Mouse (Mus musculus) brown adipose tissue, adult 24 weeks (tissue): ENCODE measurements around the gene Cfb. TPM values are rescaled to one million over a fixed set of nuclear protein-coding genes. Genes with fewer than 3 reads are reported as not detected.
A peak's percentile ranks its signal among the peaks of the same experiment; 100 is the strongest.

ENCODE experiments used
- H3K27ac ChIP-seq: fragments of 200-500 bp; replicated peaks from 2 replicates; pipeline ENCODE4 v1.5.1; 2012; ENCODE audit warnings: low read depth, mild to moderate bottlenecking, low read length
- H3K4me1 ChIP-seq: fragments of 200-500 bp; 2 replicates; pipeline ENCODE4 v1.6.1; 2012; ENCODE audit warnings: low read length, mixed read lengths; ENCODE audit not compliant: control insufficient read depth, insufficient read depth, insufficient read length
- H3K4me3 ChIP-seq: fragments of 200-500 bp; 2 replicates; pipeline ENCODE4 v1.5.1; 2012; ENCODE audit warnings: low read depth, mild to moderate bottlenecking, low read length, moderate library complexity; ENCODE audit not compliant: insufficient read depth
- polyA plus RNA-seq: library from polyadenylated mRNA; stranded (reverse); fragments of >200 nt; gene quantifications from 2 replicates; pipeline ENCODE4 v1.2.4, GENCODE M21; 2012; ENCODE audit not compliant: missing spikeins, insufficient read depth, insufficient read length

Gene Cfb
- polyA plus RNA-seq, 1 experiment, result 29.3 TPM

DNA sequence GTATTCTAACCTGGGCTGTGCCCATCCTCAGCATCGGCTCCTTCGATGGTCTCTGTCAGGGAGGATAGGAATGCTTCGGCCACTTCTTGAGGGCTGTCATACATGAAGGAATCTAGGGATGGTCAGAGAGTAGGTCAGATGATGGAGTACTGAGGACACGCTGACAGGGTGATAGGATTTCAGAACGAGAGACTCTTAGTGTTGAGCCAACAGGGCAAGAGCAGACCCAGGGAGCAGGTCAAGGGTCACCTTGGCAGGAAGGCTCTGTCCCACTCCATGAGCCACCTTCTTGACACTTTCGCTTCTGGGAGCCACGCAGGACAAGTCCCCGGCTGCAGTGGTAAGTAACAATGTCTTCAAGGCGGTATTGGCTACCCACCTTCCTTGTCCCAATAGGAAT lies 1.8 kb downstream of the Cfb start:
- Histone ChIP-seq H3K4me3 (no peak overlapping the region), H3K27ac (no peak overlapping the region), H3K4me1 (no peaks in the 10 kb centered on the region)

- H3K27ac ChIP-seq, result no peak overlapping the region
- H3K4me3 ChIP-seq, result no peak overlapping the region
- H3K4me1 ChIP-seq, result no peaks in the 10 kb centered on the region
Observed at GRCm38 (mm10) chr17:34858670-34859069, 3.6 kb downstream of the Cfb start.

DNA sequence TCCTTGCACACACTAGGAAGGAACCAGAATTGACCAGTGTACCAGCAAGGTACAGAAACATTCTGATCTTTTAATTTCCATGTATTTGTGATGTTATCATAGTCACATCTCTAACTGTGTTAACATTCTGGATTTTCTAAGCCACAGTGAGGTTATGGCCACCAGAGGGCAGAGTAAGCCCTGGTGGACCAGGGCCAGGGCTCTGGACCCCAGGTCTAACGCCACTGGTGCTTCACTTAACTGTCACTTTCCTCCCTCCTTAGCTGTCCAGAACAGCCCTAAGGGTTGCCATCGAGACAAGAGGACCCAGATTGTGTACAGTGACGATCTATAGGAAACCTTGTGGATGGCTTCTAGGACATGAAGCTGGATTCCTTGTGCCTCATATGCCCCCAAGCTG lies 6.5 kb downstream of the Cfb start:
- Histone ChIP-seq H3K4me3 (no peak overlapping the region), H3K4me1 (peaks cover 3% of the 10 kb centered on the region; the same call in 1 of the 2 replicates), H3K27ac (no peak overlapping the region)

GRCm38 (mm10) chr17:34854761-34855160 lies 7.6 kb downstream of the Cfb start:
- no peak overlapping the region for H3K27ac ChIP-seq
- H3K4me1 ChIP-seq, result peaks cover 3% of the 10 kb centered on the region; the same call in 1 of the 2 replicates
- no peak overlapping the region for H3K4me3 ChIP-seq

DNA sequence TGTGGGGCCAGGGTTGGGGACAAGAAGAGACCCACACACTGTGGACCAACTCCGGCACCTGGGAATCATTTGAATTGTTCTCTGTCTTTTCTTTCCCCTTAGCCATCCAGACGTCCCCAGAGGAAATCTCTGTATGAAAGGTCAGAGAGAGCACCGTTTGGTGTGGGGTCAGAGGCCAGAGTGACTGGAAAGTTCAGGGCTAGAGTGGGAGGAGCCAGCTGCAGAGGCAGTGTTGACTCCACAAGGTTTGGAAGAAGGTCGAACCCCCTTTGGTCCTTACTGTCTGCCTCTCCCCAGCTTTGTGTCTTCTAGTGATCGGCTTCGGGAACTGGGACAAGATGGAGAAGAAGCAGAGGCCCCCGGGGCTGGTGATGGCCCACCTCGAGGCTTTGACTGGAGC lies 8.8 kb downstream of the Cfb start:
- Histone ChIP-seq H3K4me3 (no peak overlapping the region), H3K4me1 (peaks cover 7% of the 10 kb centered on the region; the same call in 1 of the 2 replicates), H3K27ac (no peak overlapping the region)

DNA sequence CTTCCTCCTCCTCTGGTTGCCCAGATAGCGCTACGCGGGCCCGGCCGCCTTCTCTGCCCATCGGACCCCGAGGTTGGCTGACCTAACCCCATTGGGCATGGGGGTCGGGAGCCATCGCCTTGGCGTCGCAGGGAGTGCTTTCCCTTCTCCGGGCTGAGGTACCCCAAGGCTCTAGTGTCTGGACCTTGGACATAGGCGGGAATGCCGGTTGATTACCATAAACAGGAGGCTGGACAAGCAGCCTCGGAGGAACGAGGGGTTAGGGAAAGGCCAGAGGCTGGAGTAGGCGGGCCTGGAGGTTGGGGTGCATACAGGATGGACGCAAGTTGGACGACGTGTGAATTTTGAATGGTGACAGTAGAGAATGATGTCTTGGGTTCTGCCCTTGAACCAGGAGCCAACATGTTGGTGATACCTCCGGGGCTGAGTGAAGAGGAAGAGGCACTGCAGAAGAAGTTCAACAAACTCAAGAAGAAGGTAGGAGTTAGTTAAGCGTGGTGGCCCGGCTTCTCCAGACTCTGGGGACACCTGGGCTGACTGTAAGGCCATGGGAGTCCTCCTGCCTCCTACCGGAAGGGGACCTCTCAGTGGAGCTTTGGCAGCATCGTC lies 11.7 kb downstream of the Cfb start:
- Histone ChIP-seq H3K4me3 (peak overlapping the region; percentile 78), H3K27ac (0 out of 2 replicates have a peak overlapping the region, but pooled peaks have one; percentile 13), H3K4me1 (peaks cover 7% of the 10 kb centered on the region; the same call in 1 of the 2 replicates)

DNA sequence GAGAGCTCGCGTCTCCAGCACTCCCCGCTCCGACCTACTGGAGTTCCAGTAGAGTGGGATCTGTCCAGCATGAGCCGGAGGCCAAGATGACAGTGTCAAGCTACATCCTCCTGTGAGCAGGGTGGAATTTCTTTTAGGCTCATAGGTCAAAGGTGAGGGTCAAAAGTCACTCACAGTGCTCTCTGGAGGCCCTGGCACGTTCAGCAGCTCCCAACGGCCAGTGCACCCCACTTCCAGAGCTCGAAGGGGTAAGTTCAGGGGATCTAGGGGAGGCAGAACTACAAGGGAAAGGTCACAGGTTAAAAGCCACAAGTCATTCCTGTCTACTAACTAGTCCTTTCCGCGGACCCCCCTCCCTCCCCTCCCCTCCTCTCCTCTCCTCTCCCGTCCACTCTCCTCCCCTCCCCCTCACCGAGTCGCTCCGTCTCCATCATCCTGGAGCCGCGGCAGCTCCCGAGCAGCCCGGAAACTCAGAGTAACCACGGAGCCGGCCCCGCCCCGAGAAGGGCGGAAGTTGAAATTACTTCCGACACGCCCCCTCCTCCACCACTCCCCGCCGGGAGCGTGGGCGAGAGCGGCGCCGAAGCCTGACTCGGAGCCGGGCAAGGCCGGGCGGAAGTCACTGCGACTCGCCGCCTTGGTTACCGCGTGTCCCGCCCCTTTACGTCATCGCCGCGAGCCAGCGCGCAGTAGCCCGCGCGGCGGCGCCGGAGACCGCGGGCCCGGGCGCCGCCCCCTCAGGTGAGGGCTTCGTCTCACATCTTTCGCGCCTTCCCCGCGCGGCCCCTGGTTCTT lies 12.4 kb downstream of the Cfb start, which contains the start of the genes Skiv2l and Nelfe:
Skiv2l (minus strand) TSS at position 489 of the 795 bp plus-strand sequence.
Nelfe (plus strand) TSS at position 670 of the 795 bp plus-strand sequence.
- Histone ChIP-seq H3K4me1 (peaks cover 7% of the 10 kb centered on the region; the same call in 1 of the 2 replicates), H3K27ac (peak within 1 kb of the TSS; percentile 31; the same call in 1 of the 2 replicates), H3K4me3 (peak within 1 kb of the TSS; percentile 78)

DNA sequence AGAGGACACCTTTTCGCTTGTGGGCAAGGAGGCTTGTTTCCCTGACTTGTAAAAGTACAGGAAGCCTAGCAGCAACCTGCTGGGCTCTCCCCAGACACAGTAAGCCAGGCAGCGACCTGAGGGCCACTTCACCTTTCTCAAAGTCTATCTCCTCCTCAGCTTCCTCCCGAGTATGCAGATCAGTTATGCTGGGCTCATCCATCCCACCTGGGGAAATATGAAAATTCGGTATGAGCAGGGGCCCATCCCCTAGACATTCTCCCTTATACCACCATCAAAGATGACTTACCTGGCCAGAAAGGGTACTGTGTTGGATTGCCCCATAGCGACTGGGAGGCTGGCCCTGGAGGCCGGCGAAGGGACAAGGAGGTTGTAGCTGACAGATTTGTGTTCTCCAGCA lies 14.7 kb downstream of the Cfb start:
- peaks cover 7% of the 10 kb centered on the region; the same call in 1 of the 2 replicates for H3K4me1 ChIP-seq
- H3K4me3 ChIP-seq, result no peak overlapping the region
- no peak overlapping the region for H3K27ac ChIP-seq

DNA sequence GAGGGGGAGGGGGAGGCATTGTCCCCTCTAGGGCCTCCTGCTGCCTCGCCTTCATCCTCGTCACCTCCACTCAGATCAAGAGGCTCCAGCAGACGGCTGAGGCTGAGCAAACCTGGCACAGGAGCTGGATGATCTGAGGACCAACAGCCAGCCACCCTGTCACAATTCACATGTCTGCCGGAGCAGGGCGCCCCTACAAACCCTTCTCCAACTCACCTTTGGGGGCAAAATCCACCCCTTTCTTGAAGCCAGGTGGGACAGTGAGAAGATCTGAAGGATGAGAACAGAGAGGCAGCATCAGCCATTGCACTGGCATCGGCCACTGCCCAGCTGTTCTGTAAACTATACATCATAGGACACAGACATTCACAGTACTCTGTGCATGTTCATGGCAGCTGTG lies 15.1 kb downstream of the Cfb start:
- Histone ChIP-seq H3K27ac (no peak overlapping the region), H3K4me3 (no peak overlapping the region), H3K4me1 (peaks cover 7% of the 10 kb centered on the region; the same call in 1 of the 2 replicates)

GRCm38 (mm10) chr17:34844884-34845283 lies 17.4 kb downstream of the Cfb start:
- H3K4me1 ChIP-seq, result 0 out of 2 replicates have a peak, but pooled peaks cover 4% of the 10 kb centered on the region
- no peak overlapping the region for H3K27ac ChIP-seq
- H3K4me3 ChIP-seq, result no peak overlapping the region

- H3K4me1 ChIP-seq, result 0 out of 2 replicates have a peak, but pooled peaks cover 3% of the 10 kb centered on the region
- no peak overlapping the region for H3K27ac ChIP-seq
- no peak overlapping the region for H3K4me3 ChIP-seq
Observed at GRCm38 (mm10) chr17:34840736-34841307, 21.5 kb downstream of the Cfb start.

DNA sequence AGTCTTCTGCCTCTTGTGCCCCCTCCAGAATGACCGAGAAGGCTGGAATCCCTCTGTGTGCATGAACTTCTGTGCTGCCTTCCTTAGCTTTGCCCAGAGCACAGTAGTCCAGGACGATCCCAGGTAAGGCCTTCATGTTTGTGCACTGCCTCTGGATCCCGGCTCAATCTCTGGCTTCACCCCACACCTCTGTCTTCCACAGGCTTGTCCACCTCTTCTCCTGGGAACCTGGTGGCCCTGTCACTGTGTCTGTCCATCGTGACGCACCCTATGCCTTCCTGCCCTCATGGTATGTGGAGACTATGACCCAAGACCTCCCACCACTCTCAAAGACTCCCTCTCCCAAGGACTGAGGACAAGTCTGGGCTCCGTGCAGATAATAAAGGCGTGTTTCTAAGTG lies 23.5 kb downstream of the Cfb start:
- Histone ChIP-seq H3K4me3 (no peak overlapping the region), H3K27ac (no peak overlapping the region), H3K4me1 (0 out of 2 replicates have a peak, but pooled peaks cover 4% of the 10 kb centered on the region)

- H3K27ac ChIP-seq, result peak overlapping the region; percentile 39
- H3K4me1 ChIP-seq, result 0 out of 2 replicates have a peak, but pooled peaks cover 4% of the 10 kb centered on the region
- peak overlapping the region; percentile 83 for H3K4me3 ChIP-seq
Observed at GRCm38 (mm10) chr17:34837464-34838324, 24.6 kb downstream of the Cfb start.

- 0 out of 2 replicates have a peak, but pooled peaks cover 4% of the 10 kb centered on the region for H3K4me1 ChIP-seq
- peak within 1 kb of the TSS; percentile 39 for H3K27ac ChIP-seq
- H3K4me3 ChIP-seq, result peak within 1 kb of the TSS; percentile 83
Observed at GRCm38 (mm10) chr17:34836856-34837221, 25.5 kb downstream of the Cfb start, which contains the start of the genes Stk19 and Dxo. Stk19 (minus strand) TSS chr17:34836945. Dxo (plus strand) TSS chr17:34837019.
